Mouse (Mus musculus) CH12.LX (cell line): ENCODE measurements around the gene Ccdc151.

Experiments used
- CTCF ChIP-seq, 2 experiments: IDR thresholded peaks in 1 of 2; conservative IDR thresholded peaks in 1 of 2; 2 replicates each; pipeline ENCODE4 v1.5.1; 2011 to 2012; ENCODE audit warnings: low read depth in 2 of 2, low read length in 2 of 2, improper control_type of control experiment in 1 of 2, inconsistent platforms in 1 of 2, mild to moderate bottlenecking in 1 of 2, moderate library complexity in 1 of 2
- GABPA ChIP-seq: IDR thresholded peaks from 2 replicates; pipeline ENCODE4 v1.6.1; 2012; ENCODE audit warnings: low read depth, low read length, improper control_type of control experiment, inconsistent platforms; ENCODE audit not compliant: insufficient replicate concordance
- SIN3A ChIP-seq: IDR thresholded peaks from 2 replicates; pipeline ENCODE4 v1.6.1; 2012; ENCODE audit warnings: low read length, improper control_type of control experiment, inconsistent platforms

GRCm38 (mm10) chr9:22024592-22024991, 22.2 kb upstream of the Ccdc151 start:
- TF ChIP-seq CTCF (conservative IDR thresholded peaks at IDR 0.05 in 1 of 2, IDR thresholded peaks at IDR 0.05 in 1 of 2; ENCODE audit: low read depth in 2 of 2, low read length in 2 of 2) (no peak), GABPA (no peak), SIN3A (no peak)
